Mouse (Mus musculus): Measurements from ENCODE around the gene Nrap.

DNA sequence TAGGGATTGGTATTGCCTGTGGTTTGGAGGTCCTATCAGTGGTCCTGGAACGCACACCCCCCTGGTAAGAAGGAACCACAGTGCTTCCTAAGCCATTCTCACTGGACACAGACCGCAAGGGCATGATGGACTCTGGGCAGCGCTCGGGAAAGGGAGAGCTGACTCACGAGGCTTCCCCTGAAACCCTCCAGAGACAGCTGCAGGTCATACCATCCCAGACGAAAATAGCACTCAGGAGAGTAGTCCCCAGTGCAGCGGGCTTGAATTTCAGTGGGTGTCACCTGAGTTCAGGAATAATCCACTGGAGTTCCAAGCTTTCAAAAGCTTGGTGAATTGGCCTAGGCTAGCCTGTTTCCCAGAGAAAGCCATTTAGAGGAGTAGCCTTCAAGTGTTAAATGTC is 16.7 kb upstream of the Nrap start:
- TF ChIP-seq CTCF (IDR thresholded peaks at IDR 0.05; ENCODE audit: extremely low read depth, insufficient read length, insufficient replicate concordance, low read depth, low read length), result no peak
- TF ChIP-seq POLR2A (IDR thresholded peaks at IDR 0.05; ENCODE audit: low read depth, low read length), result no peak
